Mouse (Mus musculus): Measurements from ENCODE around the gene Slc6a5. TPM values are rescaled to one million over a fixed set of nuclear protein-coding genes. Genes with fewer than 3 reads are reported as not detected.

Gene Slc6a5
- polyA plus RNA-seq, 1 experiment from 2014 or later = 0.46 TPM

DNA sequence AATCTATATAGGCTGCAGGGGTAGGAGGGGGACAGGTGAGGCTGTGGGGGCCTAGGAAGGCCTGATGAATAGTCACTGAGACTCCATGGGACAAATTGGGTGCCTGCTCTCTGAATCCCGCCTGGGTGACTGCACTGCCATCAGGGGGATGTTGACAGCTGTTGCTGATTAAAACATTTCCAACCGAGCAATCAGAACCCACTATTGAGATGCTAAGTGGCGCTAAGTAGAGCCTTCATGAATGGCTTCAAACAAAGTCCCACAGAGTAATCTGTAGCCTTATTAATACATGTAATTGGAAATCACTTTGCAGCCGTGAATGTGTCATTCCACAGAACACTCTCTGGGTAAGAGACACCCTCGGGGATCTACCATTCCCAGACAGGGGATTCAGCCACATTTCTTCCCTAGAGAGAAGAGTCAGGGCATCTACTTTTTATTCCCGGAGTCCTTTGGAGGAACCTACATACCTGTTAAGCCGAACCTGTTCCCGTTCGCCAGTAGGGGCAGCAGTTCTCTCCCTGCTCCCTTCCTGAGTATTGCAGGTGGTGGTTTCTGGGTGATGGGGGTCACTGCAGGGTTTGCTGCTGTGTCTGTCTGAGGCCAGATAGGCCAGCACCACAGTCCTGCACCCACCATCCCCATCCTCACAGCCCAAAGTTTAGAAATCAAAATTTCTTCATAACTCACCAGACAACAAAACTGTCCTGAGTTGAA, 71.7 kb downstream of the Slc6a5 start:
- Histone ChIP-seq H3K9ac (replicated peaks; ENCODE audit: low read length) (no peak overlapping the region), H3K4me1 (ENCODE audit: control insufficient read depth, insufficient read depth, low read length) (no peaks in the 10 kb centered on the region), H3K27ac (replicated peaks; ENCODE audit: low read depth, low read length) (no peak overlapping the region), H3K27me3 (ENCODE audit: control insufficient read depth, insufficient read depth, low read length) (peaks cover 8% of the 10 kb centered on the region; the same call in 1 of the 2 replicates), H3K4me3 (replicated peaks; ENCODE audit: low read depth, low read length) (no peak overlapping the region), H3K36me3 (ENCODE audit: control insufficient read depth, insufficient read depth, low read length) (no peaks in the 10 kb centered on the region), H3K4me2 (ENCODE audit: low read length) (no peak overlapping the region), H3K9me3 (ENCODE audit: control insufficient read depth, low read length) (no peaks in the 10 kb centered on the region)
- DNase-seq (peak; percentile 31), ATAC-seq (ENCODE audit: low FRiP score, low TSS enrichment) (no peak)
- WGBS = 6% methylated on average over 9 of the region's 9 CpGs

DNA sequence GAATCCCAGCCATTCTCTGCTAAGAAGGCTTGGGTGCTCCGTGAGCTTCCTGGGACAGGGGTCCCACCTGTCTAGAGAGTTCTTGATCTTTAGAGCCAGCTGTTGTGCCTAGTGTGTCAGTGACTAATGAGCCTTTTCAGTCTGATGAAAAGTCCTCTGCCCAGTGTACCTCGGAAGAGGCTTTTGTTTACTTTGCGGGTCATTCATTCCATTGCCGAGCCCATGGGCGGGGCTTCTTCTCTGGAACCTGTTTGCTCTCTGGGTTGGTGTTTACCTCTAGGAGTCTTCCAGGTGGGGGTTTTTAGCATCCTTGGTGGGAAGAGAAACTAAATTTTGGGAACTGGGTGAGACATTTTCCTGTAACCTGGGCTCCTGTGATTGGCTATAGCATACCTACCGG, 74.8 kb downstream of the Slc6a5 start:
- Histone ChIP-seq H3K9me3 (ENCODE audit: control insufficient read depth, low read length) (no peaks in the 10 kb centered on the region), H3K4me3 (replicated peaks; ENCODE audit: low read depth, low read length) (no peak overlapping the region), H3K4me1 (ENCODE audit: control insufficient read depth, insufficient read depth, low read length) (no peaks in the 10 kb centered on the region), H3K36me3 (ENCODE audit: control insufficient read depth, insufficient read depth, low read length) (no peaks in the 10 kb centered on the region), H3K9ac (replicated peaks; ENCODE audit: low read length) (no peak overlapping the region), H3K27me3 (ENCODE audit: control insufficient read depth, insufficient read depth, low read length) (no peaks in the 10 kb centered on the region), H3K4me2 (ENCODE audit: low read length) (no peak overlapping the region), H3K27ac (replicated peaks; ENCODE audit: low read depth, low read length) (no peak overlapping the region)
- WGBS = 29% methylated on average over 6 of the region's 6 CpGs
- ATAC-seq (ENCODE audit: low FRiP score, low TSS enrichment) = no peak
- DNase-seq = no peak

DNA sequence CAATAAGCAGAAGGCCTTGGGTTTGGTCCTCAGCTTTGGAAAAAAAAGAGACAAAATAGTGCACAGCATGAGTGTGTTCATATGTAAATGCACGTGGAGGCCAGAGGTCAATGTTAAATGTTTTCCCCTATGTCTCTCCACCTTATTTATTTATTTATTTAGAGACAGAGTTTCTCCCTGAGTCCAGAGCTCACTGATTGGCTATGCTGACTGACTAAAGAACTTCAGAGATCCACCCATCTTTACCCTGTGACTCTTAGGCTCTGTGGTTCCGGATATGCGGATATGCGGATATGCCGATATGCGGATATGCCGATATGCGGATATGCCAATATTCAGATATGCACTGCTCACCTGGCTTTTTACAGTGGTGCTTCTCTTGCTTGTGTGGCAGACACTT, 76.0 kb downstream of the Slc6a5 start:
- DNase-seq (no peak), ATAC-seq (ENCODE audit: low FRiP score, low TSS enrichment) (no peak)
- H3K4me1 ChIP-seq (ENCODE audit: control insufficient read depth, insufficient read depth, low read length) = no peaks in the 10 kb centered on the region
- no peak overlapping the region for H3K4me2 ChIP-seq (ENCODE audit: low read length)
- H3K4me3 ChIP-seq (replicated peaks; ENCODE audit: low read depth, low read length) = no peak overlapping the region
- no peaks in the 10 kb centered on the region for H3K36me3 ChIP-seq (ENCODE audit: control insufficient read depth, insufficient read depth, low read length)
- no peak overlapping the region for H3K27ac ChIP-seq (replicated peaks; ENCODE audit: low read depth, low read length)
- WGBS = 93% methylated on average over 8 of the region's 8 CpGs
- no peaks in the 10 kb centered on the region for H3K27me3 ChIP-seq (ENCODE audit: control insufficient read depth, insufficient read depth, low read length)
- no peaks in the 10 kb centered on the region for H3K9me3 ChIP-seq (ENCODE audit: control insufficient read depth, low read length)
- no peak overlapping the region for H3K9ac ChIP-seq (replicated peaks; ENCODE audit: low read length)

DNA sequence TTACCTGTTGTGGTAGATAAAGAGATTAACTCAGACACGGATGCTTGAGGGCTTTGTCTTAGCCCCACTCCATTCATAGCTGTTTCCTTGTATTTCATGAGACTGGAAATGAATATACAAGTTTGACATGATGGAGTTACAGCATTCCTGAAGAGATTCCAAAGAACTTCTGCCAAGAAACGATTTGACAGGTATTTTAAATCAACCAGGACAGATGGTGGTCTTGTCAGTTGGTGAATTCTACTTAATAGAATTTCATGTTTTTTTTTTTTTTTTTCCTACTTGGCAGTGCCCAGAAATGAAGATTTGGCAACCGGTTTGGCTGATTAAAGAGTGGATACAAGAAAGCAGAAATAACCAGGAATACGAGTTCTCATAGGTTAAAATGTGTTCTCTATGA, 89.4 kb downstream of the Slc6a5 start:
- WGBS = 80% methylated on average over 4 of the region's 4 CpGs
- no peak for ATAC-seq (ENCODE audit: low FRiP score, low TSS enrichment)
- H3K36me3 ChIP-seq (ENCODE audit: control insufficient read depth, insufficient read depth, low read length) = no peaks in the 10 kb centered on the region
- no peak overlapping the region for H3K9ac ChIP-seq (replicated peaks; ENCODE audit: low read length)
- H3K27me3 ChIP-seq (ENCODE audit: control insufficient read depth, insufficient read depth, low read length) = no peaks in the 10 kb centered on the region
- H3K4me2 ChIP-seq (ENCODE audit: low read length) = no peak overlapping the region
- no peak for DNase-seq
- H3K4me1 ChIP-seq (ENCODE audit: control insufficient read depth, insufficient read depth, low read length) = no peaks in the 10 kb centered on the region
- no peak overlapping the region for H3K27ac ChIP-seq (replicated peaks; ENCODE audit: low read depth, low read length)
- H3K4me3 ChIP-seq (replicated peaks; ENCODE audit: low read depth, low read length) = no peak overlapping the region
- H3K9me3 ChIP-seq (ENCODE audit: control insufficient read depth, low read length) = no peaks in the 10 kb centered on the region

DNA sequence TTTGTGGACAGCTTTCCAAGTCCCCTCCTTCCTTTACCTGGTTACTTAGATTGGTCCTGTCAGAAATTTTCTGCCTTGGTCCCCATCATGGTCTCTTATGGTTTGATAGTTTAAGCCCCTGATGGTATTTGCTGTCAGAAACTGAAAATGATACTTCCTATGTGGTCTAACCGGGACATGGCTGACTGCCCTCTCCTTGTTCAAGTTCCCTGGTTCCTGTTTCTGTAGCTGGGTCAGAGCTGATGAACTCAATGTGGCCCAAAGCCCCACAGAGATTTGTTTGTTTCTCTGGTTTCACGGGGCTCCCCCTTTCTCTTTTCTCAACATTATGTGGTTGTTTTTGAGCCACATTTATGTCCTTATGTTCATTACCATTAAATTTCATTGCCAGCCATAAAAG, 95.3 kb downstream of the Slc6a5 start:
- H3K4me1 ChIP-seq (ENCODE audit: control insufficient read depth, insufficient read depth, low read length) = no peaks in the 10 kb centered on the region
- no peak overlapping the region for H3K9ac ChIP-seq (replicated peaks; ENCODE audit: low read length)
- no peak for ATAC-seq (ENCODE audit: low FRiP score, low TSS enrichment)
- no peak for DNase-seq
- H3K4me2 ChIP-seq (ENCODE audit: low read length) = no peak overlapping the region
- H3K27me3 ChIP-seq (ENCODE audit: control insufficient read depth, insufficient read depth, low read length) = no peaks in the 10 kb centered on the region
- 86% methylated on average over 2 of the region's 2 CpGs for WGBS
- no peaks in the 10 kb centered on the region for H3K36me3 ChIP-seq (ENCODE audit: control insufficient read depth, insufficient read depth, low read length)
- H3K9me3 ChIP-seq (ENCODE audit: control insufficient read depth, low read length) = no peaks in the 10 kb centered on the region
- no peak overlapping the region for H3K27ac ChIP-seq (replicated peaks; ENCODE audit: low read depth, low read length)
- H3K4me3 ChIP-seq (replicated peaks; ENCODE audit: low read depth, low read length) = no peak overlapping the region

Other genes with a start within 250 kb of the Slc6a5 start
- gene Htatip2, start 151.0 kb upstream of the Slc6a5 start, polyA plus RNA-seq (2014; fragmentation: Nextera tagmentation; extraction: Ambion mirVana) = 2.2 and 2.7 TPM in 2 replicates
- 47.6 and 60.8 TPM in 2 replicates for gene Prmt3, start 131.8 kb upstream of the Slc6a5 start, polyA plus RNA-seq (2014; fragmentation: Nextera tagmentation; extraction: Ambion mirVana)
- 21.3 and 21.6 TPM in 2 replicates for gene Nell1, start 64.7 kb downstream of the Slc6a5 start, polyA plus RNA-seq (2014; fragmentation: Nextera tagmentation; extraction: Ambion mirVana)